Mouse (Mus musculus) Muller cell, postnatal 12 days (primary cell): Measurements from ENCODE around the gene Xpot.

Experiments
- DNase-seq: peaks from one replicate; pipeline ENCODE4 v3.0.0-alpha.2; 2015; ENCODE audit errors: inconsistent ontology term

Xpot gene

GRCm38 (mm10) chr10:121626186-121626882 is at the start of gene Xpot:
TSS of gene Xpot (minus strand) at chr10:121626332.
- peak; percentile 99 for DNase-seq

- DNase-seq, result no peak
Observed at GRCm38 (mm10) chr10:121669103-121669502, 43.0 kb upstream of the Xpot start.

GRCm38 (mm10) chr10:121665631-121666145 is 39.6 kb upstream of the Xpot start:
- no peak for DNase-seq

- no peak for DNase-seq
Observed at GRCm38 (mm10) chr10:121663599-121663998, 37.5 kb upstream of the Xpot start.

GRCm38 (mm10) chr10:121662711-121663110 is 36.6 kb upstream of the Xpot start:
- DNase-seq, result no peak

- DNase-seq, result no peak
Observed at GRCm38 (mm10) chr10:121655907-121656306, 29.8 kb upstream of the Xpot start.

GRCm38 (mm10) chr10:121653079-121653478 is 26.9 kb upstream of the Xpot start:
- no peak for DNase-seq

- DNase-seq, result no peak
Observed at GRCm38 (mm10) chr10:121646294-121646693, 20.2 kb upstream of the Xpot start.

GRCm38 (mm10) chr10:121642054-121642947 is 16.2 kb upstream of the Xpot start:
- DNase-seq, result no peak

- DNase-seq, result peak; percentile 35
Observed at GRCm38 (mm10) chr10:121641272-121642053, 15.3 kb upstream of the Xpot start, which contains the start of gene D930020B18Rik. TSS of gene D930020B18Rik (plus strand) at chr10:121641588.

- no peak for DNase-seq
Observed at GRCm38 (mm10) chr10:121640944-121641271, 14.8 kb upstream of the Xpot start.

- no peak for DNase-seq
Observed at GRCm38 (mm10) chr10:121640150-121640930, 14.2 kb upstream of the Xpot start.

GRCm38 (mm10) chr10:121639573-121639972 is 13.4 kb upstream of the Xpot start:
- DNase-seq, result no peak

- DNase-seq, result no peak
Observed at GRCm38 (mm10) chr10:121636276-121636675, 10.1 kb upstream of the Xpot start.

GRCm38 (mm10) chr10:121634159-121634558 is 8.0 kb upstream of the Xpot start:
- DNase-seq, result no peak

- no peak for DNase-seq
Observed at GRCm38 (mm10) chr10:121628561-121629040, 2.5 kb upstream of the Xpot start.

- no peak for DNase-seq
Observed at GRCm38 (mm10) chr10:121627216-121627852, 1.2 kb upstream of the Xpot start.

GRCm38 (mm10) chr10:121625407-121626185 is 536 bp downstream of the Xpot start:
- DNase-seq, result no peak

GRCm38 (mm10) chr10:121625006-121625405 is 1.1 kb downstream of the Xpot start:
- DNase-seq, result no peak

GRCm38 (mm10) chr10:121623670-121624069 is 2.5 kb downstream of the Xpot start:
- no peak for DNase-seq
